Mouse (Mus musculus) lung, adult 2 months (tissue): Measurements from ENCODE around the gene Zbed4.

Source experiments
- CTCF ChIP-seq: fragments of 200-500 bp; IDR thresholded peaks from 2 replicates; pipeline ENCODE4 v1.5.1; 2011; ENCODE audit warnings: mild to moderate bottlenecking, low read length, control low read depth; ENCODE audit not compliant: insufficient read depth
- POLR2A ChIP-seq: fragments of 200-500 bp; IDR thresholded peaks from 2 replicates; pipeline ENCODE4 v1.6.1; 2011; ENCODE audit warnings: low read depth, mild to moderate bottlenecking, control low read depth, low read length, borderline replicate concordance; ENCODE audit errors: extremely low read depth

DNA sequence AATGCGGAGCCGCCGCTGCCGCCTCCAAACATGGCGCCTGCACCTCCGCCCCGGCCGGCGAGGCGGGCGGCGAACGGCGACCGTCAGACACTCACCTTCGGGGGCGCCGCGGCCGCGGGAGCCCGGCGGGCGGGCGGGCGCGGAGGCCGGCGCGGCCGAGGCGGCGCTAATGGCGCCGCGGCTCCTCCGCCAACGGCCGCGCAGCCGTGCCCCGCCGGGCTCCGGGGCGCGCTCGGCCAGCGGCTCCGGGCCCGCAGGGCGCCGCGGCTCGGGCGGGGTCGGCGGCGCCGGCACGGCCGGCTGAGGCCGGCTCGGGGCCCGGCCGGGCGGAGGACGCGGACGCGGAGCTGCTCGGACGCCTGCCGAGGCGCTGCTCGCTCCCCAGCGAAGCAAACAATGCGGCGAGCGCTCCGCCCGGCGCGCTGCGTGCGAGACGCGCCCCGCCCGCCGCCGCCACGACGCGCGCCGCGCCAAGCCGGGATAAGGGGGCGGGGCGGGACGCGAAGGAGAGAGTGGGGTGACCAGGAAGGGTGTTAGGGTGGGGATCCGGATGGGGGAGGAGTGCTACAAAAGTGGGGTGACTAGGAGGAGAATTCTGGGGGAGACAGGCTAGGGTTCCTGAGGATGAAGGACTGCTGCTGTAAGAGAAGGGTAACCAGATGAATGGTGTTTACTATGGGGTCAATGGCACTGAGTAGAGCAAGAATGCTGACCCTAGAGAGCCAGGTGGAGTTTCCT is 17.5 kb upstream of the Zbed4 start, which contains the start of gene Brd1:
- no peak for TF ChIP-seq CTCF
- TF ChIP-seq POLR2A: peak; percentile 75; the same call in 1 of the 2 replicates
